Mouse (Mus musculus): Measurements from ENCODE around the gene Gm21725.
"Not testable (repeated sequence)": the region's sequence is repeated elsewhere in the genome, so short reads cannot be mapped to it uniquely, and the experiment has no call there.

Gm21725 gene

GRCm38 (mm10) chrY:13348963-13349362 is at the start of gene Gm21725:
Gm21725 (minus strand) TSS chrY:13349063.
- not testable (repeated sequence) for DNase-seq

All from cerebellum, adult 9-11 months (tissue).